Mouse (Mus musculus): ENCODE data around the gene Gnat1.

- no peak for TF ChIP-seq CTCF (conservative IDR thresholded peaks at IDR 0.05; ENCODE audit: low read length)
- no peak for TF ChIP-seq POU5F1 (IDR thresholded peaks at IDR 0.05; ENCODE audit: borderline replicate concordance, low read length)
Observed at GRCm38 (mm10) chr9:107669480-107669945, 10.0 kb downstream of the Gnat1 start, which contains the start of gene Slc38a3.

Measured in E14TG2a.4 (cell line).